Mouse (Mus musculus): ENCODE results near the gene Orai1. TPM values are rescaled to one million over a fixed set of nuclear protein-coding genes. Genes with fewer than 3 reads are reported as not detected.
"Not testable (repeated sequence)": the region's sequence is repeated elsewhere in the genome, so short reads cannot be mapped to it uniquely, and the experiment has no call there.

The Orai1 gene
- polyA plus RNA-seq (2014; fragmentation: Nextera tagmentation; extraction: Ambion mirVana): 18.0 and 24.6 TPM in 2 replicates

GRCm38 (mm10) chr5:123014753-123015701 is at the start of gene Orai1:
Gene Orai1, plus strand, starts transcription at chr5:123015074.
- H3K4me2 ChIP-seq (ENCODE audit: low read length): peak within 1 kb of the TSS; percentile 81
- peaks cover 5% of the 10 kb centered on the region; the same call in 1 of the 2 replicates for H3K36me3 ChIP-seq (ENCODE audit: control insufficient read depth, insufficient read depth, low read length)
- under 1% methylated on average over 88 of the region's 106 CpGs for WGBS
- H3K4me3 ChIP-seq (ENCODE audit: control insufficient read depth in 1 of 2, insufficient read depth in 1 of 2, low read depth in 1 of 2, low read length in 2 of 2): peak within 1 kb of the TSS; percentile 57 to 77
- H3K27me3 ChIP-seq (ENCODE audit: control insufficient read depth, insufficient read depth, low read length): no peaks in the 10 kb centered on the region
- H3K9me3 ChIP-seq (ENCODE audit: control insufficient read depth, low read length): no peaks in the 10 kb centered on the region
- peak within 1 kb of the TSS; percentile 82 to 96 for H3K27ac ChIP-seq (replicated peaks in 1 of 2; ENCODE audit: control insufficient read depth in 1 of 2, insufficient read depth in 1 of 2, low read depth in 2 of 2, low read length in 2 of 2)
- H3K4me1 ChIP-seq (ENCODE audit: control insufficient read depth in 2 of 2, insufficient read depth in 2 of 2, low read length in 2 of 2): peaks cover 29 to 43% of the 10 kb centered on the region in 2 experiments
- peak within 1 kb of the TSS; percentile 90 for H3K9ac ChIP-seq (ENCODE audit: low read length)
- ATAC-seq (ENCODE audit: insufficient number of reproducible peaks, insufficient read depth, low FRiP score, low read depth): peak; percentile 92

GRCm38 (mm10) chr5:122965427-122965826 is 49.4 kb upstream of the Orai1 start:
- Histone ChIP-seq H3K27ac (replicated peaks in 1 of 2; ENCODE audit: control insufficient read depth in 1 of 2, insufficient read depth in 1 of 2, low read depth in 2 of 2, low read length in 2 of 2) (no peak overlapping the region), H3K4me1 (ENCODE audit: control insufficient read depth in 2 of 2, insufficient read depth in 2 of 2, low read length in 2 of 2) (peaks cover 0 to 2% of the 10 kb centered on the region in 2 experiments; a peak in 1 of 4 replicates), H3K9ac (ENCODE audit: low read length) (no peak overlapping the region), H3K4me3 (ENCODE audit: control insufficient read depth in 1 of 2, insufficient read depth in 1 of 2, low read depth in 1 of 2, low read length in 2 of 2) (no peak overlapping the region), H3K4me2 (ENCODE audit: low read length) (no peak overlapping the region), H3K27me3 (ENCODE audit: control insufficient read depth, insufficient read depth, low read length) (no peaks in the 10 kb centered on the region), H3K36me3 (ENCODE audit: control insufficient read depth, insufficient read depth, low read length) (0 out of 2 replicates have a peak, but pooled peaks cover 2% of the 10 kb centered on the region), H3K9me3 (ENCODE audit: control insufficient read depth, low read length) (no peaks in the 10 kb centered on the region)
- 85% methylated on average over 11 of the region's 11 CpGs for WGBS
- ATAC-seq (ENCODE audit: insufficient number of reproducible peaks, insufficient read depth, low FRiP score, low read depth): no peak

- Histone ChIP-seq H3K4me1 (ENCODE audit: control insufficient read depth in 2 of 2, insufficient read depth in 2 of 2, low read length in 2 of 2) (peaks cover 0 to 2% of the 10 kb centered on the region in 2 experiments; a peak in 1 of 4 replicates), H3K4me3 (ENCODE audit: control insufficient read depth in 1 of 2, insufficient read depth in 1 of 2, low read depth in 1 of 2, low read length in 2 of 2) (no peak overlapping the region), H3K4me2 (ENCODE audit: low read length) (no peak overlapping the region), H3K36me3 (ENCODE audit: control insufficient read depth, insufficient read depth, low read length) (no peaks in the 10 kb centered on the region), H3K27ac (replicated peaks in 1 of 2; ENCODE audit: control insufficient read depth in 1 of 2, insufficient read depth in 1 of 2, low read depth in 2 of 2, low read length in 2 of 2) (no peak overlapping the region), H3K27me3 (ENCODE audit: control insufficient read depth, insufficient read depth, low read length) (no peaks in the 10 kb centered on the region), H3K9ac (ENCODE audit: low read length) (no peak overlapping the region), H3K9me3 (ENCODE audit: control insufficient read depth, low read length) (no peaks in the 10 kb centered on the region)
- WGBS: 15% methylated on average over 4 of the region's 4 CpGs
- no peak for ATAC-seq (ENCODE audit: insufficient number of reproducible peaks, insufficient read depth, low FRiP score, low read depth)
These were observed 46.6 kb upstream of the Orai1 start for GRCm38 (mm10) chr5:122968322-122968721.

GRCm38 (mm10) chr5:122970056-122970455 is 44.8 kb upstream of the Orai1 start:
- peaks cover 0 to 2% of the 10 kb centered on the region in 2 experiments; a peak in 1 of 4 replicates for H3K4me1 ChIP-seq (ENCODE audit: control insufficient read depth in 2 of 2, insufficient read depth in 2 of 2, low read length in 2 of 2)
- no peak overlapping the region for H3K4me3 ChIP-seq (ENCODE audit: control insufficient read depth in 1 of 2, insufficient read depth in 1 of 2, low read depth in 1 of 2, low read length in 2 of 2)
- H3K27ac ChIP-seq (replicated peaks in 1 of 2; ENCODE audit: control insufficient read depth in 1 of 2, insufficient read depth in 1 of 2, low read depth in 2 of 2, low read length in 2 of 2): no peak overlapping the region
- no peak for ATAC-seq (ENCODE audit: insufficient number of reproducible peaks, insufficient read depth, low FRiP score, low read depth)
- H3K4me2 ChIP-seq (ENCODE audit: low read length): no peak overlapping the region
- H3K27me3 ChIP-seq (ENCODE audit: control insufficient read depth, insufficient read depth, low read length): no peaks in the 10 kb centered on the region
- H3K36me3 ChIP-seq (ENCODE audit: control insufficient read depth, insufficient read depth, low read length): no peaks in the 10 kb centered on the region
- H3K9ac ChIP-seq (ENCODE audit: low read length): no peak overlapping the region
- no peaks in the 10 kb centered on the region for H3K9me3 ChIP-seq (ENCODE audit: control insufficient read depth, low read length)
- 80% methylated on average over 5 of the region's 5 CpGs for WGBS

- H3K27me3 ChIP-seq (ENCODE audit: control insufficient read depth, insufficient read depth, low read length): no peaks in the 10 kb centered on the region
- H3K4me3 ChIP-seq (ENCODE audit: control insufficient read depth in 1 of 2, insufficient read depth in 1 of 2, low read depth in 1 of 2, low read length in 2 of 2): no peak overlapping the region
- no peak overlapping the region for H3K4me2 ChIP-seq (ENCODE audit: low read length)
- H3K4me1 ChIP-seq (ENCODE audit: control insufficient read depth in 2 of 2, insufficient read depth in 2 of 2, low read length in 2 of 2): peaks cover 0 to 2% of the 10 kb centered on the region in 2 experiments; a peak in 1 of 4 replicates
- H3K9ac ChIP-seq (ENCODE audit: low read length): no peak overlapping the region
- H3K27ac ChIP-seq (replicated peaks in 1 of 2; ENCODE audit: control insufficient read depth in 1 of 2, insufficient read depth in 1 of 2, low read depth in 2 of 2, low read length in 2 of 2): no peak overlapping the region
- H3K9me3 ChIP-seq (ENCODE audit: control insufficient read depth, low read length): no peaks in the 10 kb centered on the region
- ATAC-seq (ENCODE audit: insufficient number of reproducible peaks, insufficient read depth, low FRiP score, low read depth): no peak
- no peaks in the 10 kb centered on the region for H3K36me3 ChIP-seq (ENCODE audit: control insufficient read depth, insufficient read depth, low read length)
- WGBS: 82% methylated on average over 4 of the region's 4 CpGs
These were observed 43.4 kb upstream of the Orai1 start for GRCm38 (mm10) chr5:122971438-122971837.

GRCm38 (mm10) chr5:122972116-122972515 is 42.8 kb upstream of the Orai1 start:
- H3K4me2 ChIP-seq (ENCODE audit: low read length): no peak overlapping the region
- 76% methylated on average over 9 of the region's 9 CpGs for WGBS
- no peaks in the 10 kb centered on the region for H3K27me3 ChIP-seq (ENCODE audit: control insufficient read depth, insufficient read depth, low read length)
- no peaks in the 10 kb centered on the region for H3K9me3 ChIP-seq (ENCODE audit: control insufficient read depth, low read length)
- H3K27ac ChIP-seq (replicated peaks in 1 of 2; ENCODE audit: control insufficient read depth in 1 of 2, insufficient read depth in 1 of 2, low read depth in 2 of 2, low read length in 2 of 2): no peak overlapping the region
- H3K4me1 ChIP-seq (ENCODE audit: control insufficient read depth in 2 of 2, insufficient read depth in 2 of 2, low read length in 2 of 2): peaks cover 0 to 2% of the 10 kb centered on the region in 2 experiments; a peak in 1 of 4 replicates
- H3K36me3 ChIP-seq (ENCODE audit: control insufficient read depth, insufficient read depth, low read length): no peaks in the 10 kb centered on the region
- no peak overlapping the region for H3K4me3 ChIP-seq (ENCODE audit: control insufficient read depth in 1 of 2, insufficient read depth in 1 of 2, low read depth in 1 of 2, low read length in 2 of 2)
- no peak overlapping the region for H3K9ac ChIP-seq (ENCODE audit: low read length)
- no peak for ATAC-seq (ENCODE audit: insufficient number of reproducible peaks, insufficient read depth, low FRiP score, low read depth)

- not testable (repeated sequence) for H3K4me3 ChIP-seq (ENCODE audit: control insufficient read depth in 1 of 2, insufficient read depth in 1 of 2, low read depth in 1 of 2, low read length in 2 of 2); H3K27ac ChIP-seq (replicated peaks in 1 of 2; ENCODE audit: control insufficient read depth in 1 of 2, insufficient read depth in 1 of 2, low read depth in 2 of 2, low read length in 2 of 2); H3K4me1 ChIP-seq (ENCODE audit: control insufficient read depth in 2 of 2, insufficient read depth in 2 of 2, low read length in 2 of 2); H3K4me2 ChIP-seq (ENCODE audit: low read length); H3K27me3 ChIP-seq (ENCODE audit: control insufficient read depth, insufficient read depth, low read length); ATAC-seq (ENCODE audit: insufficient number of reproducible peaks, insufficient read depth, low FRiP score, low read depth); H3K9me3 ChIP-seq (ENCODE audit: control insufficient read depth, low read length); H3K9ac ChIP-seq (ENCODE audit: low read length); H3K36me3 ChIP-seq (ENCODE audit: control insufficient read depth, insufficient read depth, low read length)
- 91% methylated on average over 4 of the region's 4 CpGs for WGBS
These were observed 40.2 kb upstream of the Orai1 start for GRCm38 (mm10) chr5:122974701-122975100.

Data from heart, embryonic 14.5 days (tissue).